Mouse (Mus musculus): Measurements from ENCODE around the gene Nod1. TPM values are rescaled to one million over a fixed set of nuclear protein-coding genes. Genes with fewer than 3 reads are reported as not detected.

Nod1 gene
- polyA plus RNA-seq, 1 experiment from 2014 or later = 1.8 TPM

DNA sequence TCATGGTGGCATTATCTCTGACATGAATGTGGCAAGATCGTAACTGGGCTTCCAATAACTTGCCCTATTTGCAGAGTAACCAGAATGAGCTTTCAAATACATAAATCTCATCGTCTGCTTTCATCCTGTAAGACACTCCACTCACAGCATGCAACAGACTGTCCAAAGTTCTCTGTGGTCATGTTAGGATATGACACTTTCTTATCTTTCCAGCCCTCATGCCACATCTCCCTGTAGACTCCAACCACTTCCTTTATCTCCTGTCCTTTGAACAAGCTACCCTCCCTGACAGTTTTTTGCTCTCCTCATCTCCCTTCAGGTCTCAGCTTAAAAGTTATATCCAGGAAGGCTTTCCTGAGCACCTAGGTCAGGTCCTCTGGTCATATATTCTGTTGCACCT is 18.8 kb upstream of the Nod1 start:
- H3K9me3 ChIP-seq (ENCODE audit: control insufficient read depth, low read length) = no peaks in the 10 kb centered on the region
- no peaks in the 10 kb centered on the region for H3K27me3 ChIP-seq (ENCODE audit: control insufficient read depth, insufficient read depth, low read length)
- H3K36me3 ChIP-seq (ENCODE audit: control insufficient read depth, insufficient read depth, low read length) = no peaks in the 10 kb centered on the region
- WGBS = 91% methylated on average over 2 of the region's 2 CpGs
- H3K27ac ChIP-seq (ENCODE audit: low read depth, low read length) = no peak overlapping the region
- no peak overlapping the region for H3K4me3 ChIP-seq (ENCODE audit: low read depth, low read length)
- no peak overlapping the region for H3K4me2 ChIP-seq (replicated peaks; ENCODE audit: low read depth, low read length)
- DNase-seq (ENCODE audit: low spot score) = no peak
- ATAC-seq (ENCODE audit: low FRiP score) = no peak
- no peak overlapping the region for H3K9ac ChIP-seq (ENCODE audit: low read depth, low read length)
- H3K4me1 ChIP-seq (replicated peaks; ENCODE audit: control insufficient read depth, insufficient read depth, low read length) = no peaks in the 10 kb centered on the region

DNA sequence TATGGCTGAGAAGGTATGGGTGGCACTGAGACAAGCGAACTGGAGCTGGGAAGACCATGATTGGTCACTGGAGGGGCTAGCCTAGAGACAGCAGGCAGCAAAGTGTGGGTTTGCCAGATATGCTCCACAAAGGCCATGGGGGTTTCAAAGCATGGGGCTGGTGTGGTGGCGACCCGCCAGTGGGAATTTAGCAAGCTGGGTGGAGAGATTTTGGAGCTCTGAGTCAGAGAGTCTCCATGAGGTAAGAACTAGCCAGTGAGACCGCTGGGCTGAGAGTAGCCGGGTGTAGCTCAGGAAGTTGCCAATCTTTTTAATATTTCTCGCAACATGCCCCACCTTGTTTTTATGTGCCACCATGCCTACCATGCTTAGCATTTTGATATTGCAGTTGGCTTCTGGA is 15.7 kb upstream of the Nod1 start:
- WGBS = 98% methylated on average over 6 of the region's 6 CpGs
- Histone ChIP-seq H3K9me3 (ENCODE audit: control insufficient read depth, low read length) (no peaks in the 10 kb centered on the region), H3K4me3 (ENCODE audit: low read depth, low read length) (no peak overlapping the region), H3K27ac (ENCODE audit: low read depth, low read length) (no peak overlapping the region), H3K9ac (ENCODE audit: low read depth, low read length) (no peak overlapping the region), H3K27me3 (ENCODE audit: control insufficient read depth, insufficient read depth, low read length) (no peaks in the 10 kb centered on the region), H3K36me3 (ENCODE audit: control insufficient read depth, insufficient read depth, low read length) (no peaks in the 10 kb centered on the region), H3K4me1 (replicated peaks; ENCODE audit: control insufficient read depth, insufficient read depth, low read length) (no peaks in the 10 kb centered on the region), H3K4me2 (replicated peaks; ENCODE audit: low read depth, low read length) (no peak overlapping the region)
- ATAC-seq (ENCODE audit: low FRiP score) (no peak), DNase-seq (ENCODE audit: low spot score) (no peak)

DNA sequence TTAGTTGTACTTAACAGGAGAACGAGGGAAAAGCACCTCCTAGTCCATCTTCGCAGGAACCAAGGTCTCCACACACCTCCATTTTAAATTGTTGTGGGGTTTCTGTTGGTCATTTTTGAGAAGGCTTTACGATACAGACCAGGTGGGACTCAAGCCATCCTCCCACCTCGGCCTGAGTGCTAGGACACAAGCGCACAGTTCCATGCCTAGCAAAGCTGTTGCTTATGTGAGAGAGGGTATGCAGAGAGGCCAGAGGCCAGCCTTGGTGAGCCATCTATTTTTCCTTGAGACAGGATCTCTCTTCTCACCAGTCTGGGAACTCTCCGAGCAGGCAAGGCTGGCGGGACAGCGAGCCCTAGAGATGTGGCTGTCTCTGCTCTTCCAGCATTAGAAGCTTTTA is 11.7 kb upstream of the Nod1 start:
- Histone ChIP-seq H3K9ac (ENCODE audit: low read depth, low read length) (no peak overlapping the region), H3K9me3 (ENCODE audit: control insufficient read depth, low read length) (no peaks in the 10 kb centered on the region), H3K4me2 (replicated peaks; ENCODE audit: low read depth, low read length) (no peak overlapping the region), H3K36me3 (ENCODE audit: control insufficient read depth, insufficient read depth, low read length) (no peaks in the 10 kb centered on the region), H3K27ac (ENCODE audit: low read depth, low read length) (no peak overlapping the region), H3K27me3 (ENCODE audit: control insufficient read depth, insufficient read depth, low read length) (no peaks in the 10 kb centered on the region), H3K4me1 (replicated peaks; ENCODE audit: control insufficient read depth, insufficient read depth, low read length) (no peaks in the 10 kb centered on the region), H3K4me3 (ENCODE audit: low read depth, low read length) (no peak overlapping the region)
- ATAC-seq (ENCODE audit: low FRiP score) (no peak), DNase-seq (ENCODE audit: low spot score) (no peak)
- 95% methylated on average over 8 of the region's 8 CpGs for WGBS

DNA sequence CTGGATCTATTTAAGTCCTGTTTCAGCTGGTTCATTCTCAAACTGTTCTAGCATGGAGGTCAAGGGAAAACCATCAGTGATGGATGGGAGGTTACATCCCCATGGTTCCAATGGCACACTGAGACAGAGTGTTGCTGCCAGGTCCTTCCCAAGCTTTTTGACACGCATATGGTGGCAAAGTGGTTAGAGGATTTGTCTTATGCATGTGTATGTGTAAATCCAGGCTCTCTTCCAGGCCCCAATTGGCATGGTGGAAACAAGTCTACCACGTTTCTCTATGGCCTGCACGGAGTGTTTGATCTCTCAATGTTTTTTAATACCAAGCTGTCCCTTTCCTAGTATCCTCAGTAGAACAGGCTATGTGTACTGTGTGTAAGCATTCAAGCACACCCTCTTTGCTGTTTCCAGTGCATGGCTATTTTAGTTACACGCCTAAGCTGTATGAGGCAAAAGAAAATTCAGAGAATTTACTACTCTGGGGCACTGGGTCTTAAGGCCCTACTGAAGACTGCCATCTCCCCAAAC is 11.2 kb upstream of the Nod1 start:
- Histone ChIP-seq H3K4me2 (replicated peaks; ENCODE audit: low read depth, low read length) (no peak overlapping the region), H3K9me3 (ENCODE audit: control insufficient read depth, low read length) (no peaks in the 10 kb centered on the region), H3K27me3 (ENCODE audit: control insufficient read depth, insufficient read depth, low read length) (no peaks in the 10 kb centered on the region), H3K9ac (ENCODE audit: low read depth, low read length) (no peak overlapping the region), H3K4me1 (replicated peaks; ENCODE audit: control insufficient read depth, insufficient read depth, low read length) (no peaks in the 10 kb centered on the region), H3K27ac (ENCODE audit: low read depth, low read length) (no peak overlapping the region), H3K4me3 (ENCODE audit: low read depth, low read length) (no peak overlapping the region), H3K36me3 (ENCODE audit: control insufficient read depth, insufficient read depth, low read length) (no peaks in the 10 kb centered on the region)
- ATAC-seq (ENCODE audit: low FRiP score) (no peak), DNase-seq (ENCODE audit: low spot score) (no peak)
- 91% methylated on average over 4 of the region's 4 CpGs for WGBS

DNA sequence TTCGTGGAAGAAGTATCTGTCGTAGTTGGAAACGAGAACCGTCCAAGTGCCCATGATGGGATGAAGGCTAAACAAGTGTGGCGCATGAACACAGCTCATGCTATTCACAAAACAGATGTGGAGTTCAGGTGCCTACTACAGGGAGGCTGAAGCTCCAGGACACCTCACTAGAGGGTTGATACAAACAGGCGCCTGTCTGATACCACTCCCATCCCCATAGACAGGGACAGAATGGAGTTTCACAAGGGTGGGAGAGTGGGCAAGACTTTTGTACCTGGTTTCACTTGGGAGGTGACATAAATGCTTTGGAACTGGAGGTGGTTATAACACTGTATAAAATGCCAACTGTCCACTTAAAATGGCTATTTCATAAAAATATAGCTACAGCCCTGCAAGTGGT is 7.0 kb upstream of the Nod1 start:
- Histone ChIP-seq H3K9ac (ENCODE audit: low read depth, low read length) (no peak overlapping the region), H3K36me3 (ENCODE audit: control insufficient read depth, insufficient read depth, low read length) (no peaks in the 10 kb centered on the region), H3K9me3 (ENCODE audit: control insufficient read depth, low read length) (no peaks in the 10 kb centered on the region), H3K27me3 (ENCODE audit: control insufficient read depth, insufficient read depth, low read length) (no peaks in the 10 kb centered on the region; the same call in 1 of the 2 replicates), H3K4me1 (replicated peaks; ENCODE audit: control insufficient read depth, insufficient read depth, low read length) (no peaks in the 10 kb centered on the region), H3K27ac (ENCODE audit: low read depth, low read length) (no peak overlapping the region), H3K4me2 (replicated peaks; ENCODE audit: low read depth, low read length) (no peak overlapping the region), H3K4me3 (ENCODE audit: low read depth, low read length) (no peak overlapping the region)
- ATAC-seq (ENCODE audit: low FRiP score) = no peak
- 94% methylated on average over 6 of the region's 6 CpGs for WGBS
- no peak for DNase-seq (ENCODE audit: low spot score)

DNA sequence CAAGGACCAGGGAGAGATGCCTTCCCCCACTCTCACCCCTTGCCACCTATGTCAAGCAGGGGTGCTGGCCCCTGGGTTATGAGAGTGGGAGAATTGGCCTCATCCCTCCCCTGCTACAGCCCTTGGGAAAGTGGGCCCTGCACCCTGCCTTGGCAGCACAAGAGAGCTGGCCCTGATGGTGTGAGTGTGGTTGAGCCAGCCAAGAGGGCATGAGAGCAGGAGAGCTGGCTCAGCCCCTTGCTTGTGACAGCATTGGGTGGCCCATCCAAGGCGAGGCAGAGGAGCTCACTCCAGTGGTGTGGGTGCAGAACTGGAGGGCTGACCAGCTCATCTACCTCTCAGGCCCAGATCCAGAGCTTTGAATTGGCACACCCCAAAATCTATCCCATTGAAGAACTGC is 3.2 kb upstream of the Nod1 start:
- H3K9me3 ChIP-seq (ENCODE audit: control insufficient read depth, low read length) = no peaks in the 10 kb centered on the region
- H3K4me2 ChIP-seq (replicated peaks; ENCODE audit: low read depth, low read length) = no peak overlapping the region
- H3K36me3 ChIP-seq (ENCODE audit: control insufficient read depth, insufficient read depth, low read length) = no peaks in the 10 kb centered on the region
- no peak overlapping the region for H3K4me3 ChIP-seq (ENCODE audit: low read depth, low read length)
- no peak for DNase-seq (ENCODE audit: low spot score)
- no peak for ATAC-seq (ENCODE audit: low FRiP score)
- H3K4me1 ChIP-seq (replicated peaks; ENCODE audit: control insufficient read depth, insufficient read depth, low read length) = no peaks in the 10 kb centered on the region
- 80% methylated on average over 1 of the region's 1 CpGs for WGBS
- no peak overlapping the region for H3K27ac ChIP-seq (ENCODE audit: low read depth, low read length)
- H3K27me3 ChIP-seq (ENCODE audit: control insufficient read depth, insufficient read depth, low read length) = peaks cover 7% of the 10 kb centered on the region; the same call in 1 of the 2 replicates
- H3K9ac ChIP-seq (ENCODE audit: low read depth, low read length) = no peak overlapping the region

DNA sequence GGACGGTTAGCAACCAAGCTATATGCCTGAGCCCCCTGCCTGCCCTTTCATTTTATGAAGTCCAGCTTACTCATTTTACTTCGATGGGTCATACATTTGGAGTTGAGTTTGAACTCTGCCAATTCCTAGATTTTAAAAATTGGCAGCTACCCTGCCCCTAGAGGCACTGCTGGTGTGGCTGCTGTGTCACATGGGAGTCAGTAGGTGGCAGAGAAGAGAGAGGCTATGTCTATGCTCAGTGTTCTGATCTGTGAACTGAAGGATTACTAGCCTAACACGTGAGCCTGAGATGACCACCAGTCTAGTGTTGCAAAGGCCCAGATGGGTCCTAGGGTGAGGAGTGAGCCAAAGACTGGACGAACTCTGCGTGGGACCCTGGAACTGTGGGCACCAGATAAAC is 2.1 kb upstream of the Nod1 start:
- peaks cover 7% of the 10 kb centered on the region; the same call in 1 of the 2 replicates for H3K27me3 ChIP-seq (ENCODE audit: control insufficient read depth, insufficient read depth, low read length)
- ATAC-seq (ENCODE audit: low FRiP score) = no peak
- no peak overlapping the region for H3K4me3 ChIP-seq (ENCODE audit: low read depth, low read length)
- H3K4me2 ChIP-seq (replicated peaks; ENCODE audit: low read depth, low read length) = no peak overlapping the region
- DNase-seq (ENCODE audit: low spot score) = no peak
- no peak overlapping the region for H3K9ac ChIP-seq (ENCODE audit: low read depth, low read length)
- H3K36me3 ChIP-seq (ENCODE audit: control insufficient read depth, insufficient read depth, low read length) = no peaks in the 10 kb centered on the region
- WGBS = 74% methylated on average over 5 of the region's 5 CpGs
- H3K27ac ChIP-seq (ENCODE audit: low read depth, low read length) = no peak overlapping the region
- H3K4me1 ChIP-seq (replicated peaks; ENCODE audit: control insufficient read depth, insufficient read depth, low read length) = no peaks in the 10 kb centered on the region
- H3K9me3 ChIP-seq (ENCODE audit: control insufficient read depth, low read length) = no peaks in the 10 kb centered on the region

DNA sequence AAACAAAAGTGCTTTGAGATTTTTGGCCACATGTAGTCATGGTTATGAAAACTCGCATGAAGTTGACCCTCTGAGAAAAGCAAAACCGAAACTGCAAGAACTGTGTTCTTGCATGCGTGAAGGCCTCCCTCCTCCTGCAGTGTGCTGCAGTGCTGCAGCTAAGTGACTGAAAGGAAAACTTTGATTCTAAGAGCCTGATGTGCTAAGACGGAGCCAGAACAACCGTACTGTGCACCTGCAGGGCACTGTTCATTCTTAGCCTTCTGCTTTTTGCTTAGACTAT is 458 bp upstream of the Nod1 start:
- peak; percentile 38 for DNase-seq (ENCODE audit: low spot score)
- H3K4me1 ChIP-seq (replicated peaks; ENCODE audit: control insufficient read depth, insufficient read depth, low read length) = no peaks in the 10 kb centered on the region
- H3K4me2 ChIP-seq (replicated peaks; ENCODE audit: low read depth, low read length) = peak overlapping the region; percentile 92
- no peaks in the 10 kb centered on the region for H3K9me3 ChIP-seq (ENCODE audit: control insufficient read depth, low read length)
- WGBS = 13% methylated on average over 5 of the region's 5 CpGs
- H3K4me3 ChIP-seq (ENCODE audit: low read depth, low read length) = peak overlapping the region; percentile 50; the same call in 1 of the 2 replicates
- no peak overlapping the region for H3K27ac ChIP-seq (ENCODE audit: low read depth, low read length)
- peaks cover 7% of the 10 kb centered on the region; the same call in 1 of the 2 replicates for H3K27me3 ChIP-seq (ENCODE audit: control insufficient read depth, insufficient read depth, low read length)
- no peaks in the 10 kb centered on the region for H3K36me3 ChIP-seq (ENCODE audit: control insufficient read depth, insufficient read depth, low read length)
- no peak for ATAC-seq (ENCODE audit: low FRiP score)
- H3K9ac ChIP-seq (ENCODE audit: low read depth, low read length) = no peak overlapping the region

DNA sequence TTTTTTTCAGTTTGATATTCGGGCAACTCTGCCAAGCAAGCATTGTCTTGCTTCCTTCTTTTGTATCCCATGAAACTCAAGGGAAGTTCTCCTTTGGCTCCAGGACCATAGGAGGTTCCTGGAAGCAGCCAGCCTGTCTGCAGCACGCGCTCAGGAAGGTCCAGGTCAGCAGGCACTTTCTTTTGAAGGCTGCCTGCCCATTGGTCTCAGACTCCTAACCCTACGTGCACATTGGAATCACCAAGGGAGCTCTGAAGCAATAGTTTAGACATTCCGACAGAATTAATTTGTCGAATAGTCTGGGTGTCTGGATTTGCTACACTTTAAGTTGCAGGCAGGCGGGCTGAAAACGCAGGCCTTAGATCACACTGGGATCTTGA is 691 bp downstream of the Nod1 start:
- Histone ChIP-seq H3K4me1 (replicated peaks; ENCODE audit: control insufficient read depth, insufficient read depth, low read length) (no peaks in the 10 kb centered on the region), H3K9me3 (ENCODE audit: control insufficient read depth, low read length) (no peaks in the 10 kb centered on the region), H3K9ac (ENCODE audit: low read depth, low read length) (peak overlapping the region; percentile 64; the same call in 1 of the 2 replicates), H3K27me3 (ENCODE audit: control insufficient read depth, insufficient read depth, low read length) (peaks cover 7% of the 10 kb centered on the region; the same call in 1 of the 2 replicates), H3K4me2 (replicated peaks; ENCODE audit: low read depth, low read length) (peak overlapping the region; percentile 92), H3K27ac (ENCODE audit: low read depth, low read length) (no peak overlapping the region), H3K36me3 (ENCODE audit: control insufficient read depth, insufficient read depth, low read length) (no peaks in the 10 kb centered on the region), H3K4me3 (ENCODE audit: low read depth, low read length) (peak overlapping the region; percentile 50)
- ATAC-seq (ENCODE audit: low FRiP score) (peak; percentile 19; the same call in 1 of the 2 replicates), DNase-seq (ENCODE audit: low spot score) (no peak)
- WGBS = 18% methylated on average over 8 of the region's 8 CpGs
